Mouse (Mus musculus): ENCODE measurements around the gene Siae. TPM values are rescaled to one million over a fixed set of nuclear protein-coding genes. Genes with fewer than 3 reads are reported as not detected.

The Siae gene
- total and polyA plus RNA-seq, 2 experiments from 2014 or later, result 14.9 to 15.8 TPM

DNA sequence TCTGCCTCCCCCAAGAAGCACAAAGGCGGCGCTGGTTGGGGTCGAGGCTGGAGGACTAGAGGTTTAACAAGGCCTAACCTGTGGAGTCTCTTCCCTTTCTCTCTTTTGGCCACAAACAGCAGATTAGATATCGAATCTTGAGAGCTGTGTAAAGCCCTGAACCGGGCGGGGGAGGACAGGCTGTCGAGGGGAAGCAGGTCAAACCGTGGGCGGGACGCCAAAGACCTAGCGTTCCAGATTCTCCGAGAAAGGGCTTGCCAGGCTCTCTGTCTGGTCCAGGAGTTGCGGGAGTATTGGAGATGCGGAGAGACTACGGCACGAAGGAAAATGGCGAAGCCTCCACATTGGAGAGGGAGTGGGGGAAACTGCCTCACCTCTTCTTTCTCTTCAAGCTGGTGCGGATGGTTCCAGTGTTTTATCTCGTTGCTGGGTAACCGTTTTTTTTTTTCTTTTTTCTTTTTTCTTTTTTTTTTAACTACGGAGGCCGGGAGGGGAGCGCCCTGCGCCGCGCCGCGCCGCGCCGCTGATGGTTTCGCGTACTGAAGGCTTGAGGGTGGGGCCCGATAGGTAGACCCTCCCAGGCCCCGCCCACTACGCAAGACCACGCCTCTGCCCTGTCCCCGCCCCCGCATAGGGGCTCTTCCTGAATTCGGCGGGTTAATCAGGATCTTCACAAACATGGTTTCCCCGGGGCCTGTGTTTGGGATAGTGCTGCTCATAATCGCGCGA lies 57.8 kb downstream of the Siae start, which contains the start of gene Spa17:
Gene Spa17, minus strand, starts transcription at position 541 of the 729 bp plus-strand sequence.
- Histone ChIP-seq H3K27ac (ENCODE audit: low read depth, low read length) (peak within 1 kb of the TSS; percentile 91), H3K36me3 (ENCODE audit: insufficient read depth, low read length) (no peaks in the 10 kb centered on the region), H3K27me3 (ENCODE audit: insufficient read depth, low read length) (no peaks in the 10 kb centered on the region), H3K4me2 (ENCODE audit: low read depth, low read length, poor library complexity, severe bottlenecking) (peak within 1 kb of the TSS; percentile 80), H3K9ac (replicated peaks; ENCODE audit: low read length, poor library complexity, severe bottlenecking) (peak within 1 kb of the TSS; percentile 83), H3K4me1 (ENCODE audit: insufficient read depth, low read length) (no peaks in the 10 kb centered on the region; the same call in 1 of the 2 replicates), H3K9me3 (ENCODE audit: low read length) (no peaks in the 10 kb centered on the region), H3K4me3 (ENCODE audit: low read depth, low read length) (peak within 1 kb of the TSS; percentile 47)
- ATAC-seq (ENCODE audit: low FRiP score), result peak; percentile 93
- TF ChIP-seq CTCF (IDR thresholded peaks at IDR 0.05), result no peak
- WGBS, result under 1% methylated on average over 44 of the region's 45 CpGs
- peak; percentile 92 for DNase-seq (ENCODE audit: low spot score)

DNA sequence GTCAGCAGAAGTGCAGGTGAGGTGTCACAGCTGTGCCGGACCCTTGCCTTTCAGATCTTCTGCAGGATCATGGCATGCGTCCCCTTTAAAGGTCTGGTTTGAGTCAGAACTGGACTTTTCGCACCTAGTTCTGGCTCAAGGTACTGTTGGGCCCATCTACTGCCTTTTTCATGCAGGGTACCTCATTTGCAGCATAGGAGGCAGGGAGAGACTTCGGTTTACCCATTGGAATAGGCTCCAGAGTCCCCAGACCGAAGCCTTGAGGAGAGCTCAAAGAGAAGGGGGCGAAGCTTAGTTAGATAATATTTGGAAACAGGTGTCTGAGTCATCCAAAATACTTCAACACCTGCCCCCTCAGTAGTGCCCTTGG lies 58.4 kb downstream of the Siae start:
- H3K4me2 ChIP-seq (ENCODE audit: low read depth, low read length, poor library complexity, severe bottlenecking), result peak overlapping the region; percentile 80
- no peak for DNase-seq (ENCODE audit: low spot score)
- H3K36me3 ChIP-seq (ENCODE audit: insufficient read depth, low read length), result no peaks in the 10 kb centered on the region
- WGBS, result 19% methylated on average over 6 of the region's 6 CpGs
- no peak for TF ChIP-seq CTCF (IDR thresholded peaks at IDR 0.05)
- H3K9me3 ChIP-seq (ENCODE audit: low read length), result no peaks in the 10 kb centered on the region
- peak overlapping the region; percentile 91 for H3K27ac ChIP-seq (ENCODE audit: low read depth, low read length)
- no peaks in the 10 kb centered on the region; the same call in 1 of the 2 replicates for H3K4me1 ChIP-seq (ENCODE audit: insufficient read depth, low read length)
- H3K4me3 ChIP-seq (ENCODE audit: low read depth, low read length), result peak overlapping the region; percentile 47
- no peaks in the 10 kb centered on the region for H3K27me3 ChIP-seq (ENCODE audit: insufficient read depth, low read length)
- peak overlapping the region; percentile 83 for H3K9ac ChIP-seq (replicated peaks; ENCODE audit: low read length, poor library complexity, severe bottlenecking)
- no peak for ATAC-seq (ENCODE audit: low FRiP score)

- no peaks in the 10 kb centered on the region for H3K27me3 ChIP-seq (ENCODE audit: insufficient read depth, low read length)
- H3K36me3 ChIP-seq (ENCODE audit: insufficient read depth, low read length), result no peaks in the 10 kb centered on the region
- ATAC-seq (ENCODE audit: low FRiP score) (0 out of 2 replicates have a peak, but pooled peaks have one; percentile 1), DNase-seq (ENCODE audit: low spot score) (no peak)
- no peak overlapping the region for H3K9ac ChIP-seq (replicated peaks; ENCODE audit: low read length, poor library complexity, severe bottlenecking)
- no peaks in the 10 kb centered on the region; the same call in 1 of the 2 replicates for H3K4me1 ChIP-seq (ENCODE audit: insufficient read depth, low read length)
- TF ChIP-seq CTCF (IDR thresholded peaks at IDR 0.05), result no peak
- H3K27ac ChIP-seq (ENCODE audit: low read depth, low read length), result peak overlapping the region; percentile 91; the same call in 1 of the 2 replicates
- H3K9me3 ChIP-seq (ENCODE audit: low read length), result no peaks in the 10 kb centered on the region
- H3K4me2 ChIP-seq (ENCODE audit: low read depth, low read length, poor library complexity, severe bottlenecking), result peak overlapping the region; percentile 80
- peak overlapping the region; percentile 47; the same call in 1 of the 2 replicates for H3K4me3 ChIP-seq (ENCODE audit: low read depth, low read length)
These were observed 58.8 kb downstream of the Siae start for GRCm38 (mm10) chr9:37614316-37614715.

- Histone ChIP-seq H3K36me3 (ENCODE audit: insufficient read depth, low read length) (no peaks in the 10 kb centered on the region), H3K4me3 (ENCODE audit: low read depth, low read length) (no peak overlapping the region), H3K4me2 (ENCODE audit: low read depth, low read length, poor library complexity, severe bottlenecking) (no peak overlapping the region), H3K9ac (replicated peaks; ENCODE audit: low read length, poor library complexity, severe bottlenecking) (no peak overlapping the region), H3K27me3 (ENCODE audit: insufficient read depth, low read length) (no peaks in the 10 kb centered on the region), H3K27ac (ENCODE audit: low read depth, low read length) (no peak overlapping the region), H3K9me3 (ENCODE audit: low read length) (no peaks in the 10 kb centered on the region), H3K4me1 (ENCODE audit: insufficient read depth, low read length) (no peaks in the 10 kb centered on the region; the same call in 1 of the 2 replicates)
- ATAC-seq (ENCODE audit: low FRiP score), result no peak
- TF ChIP-seq CTCF (IDR thresholded peaks at IDR 0.05), result no peak
- 55% methylated on average over 5 of the region's 5 CpGs for WGBS
- DNase-seq (ENCODE audit: low spot score), result no peak
These were observed 59.7 kb downstream of the Siae start for GRCm38 (mm10) chr9:37615220-37615619.

DNA sequence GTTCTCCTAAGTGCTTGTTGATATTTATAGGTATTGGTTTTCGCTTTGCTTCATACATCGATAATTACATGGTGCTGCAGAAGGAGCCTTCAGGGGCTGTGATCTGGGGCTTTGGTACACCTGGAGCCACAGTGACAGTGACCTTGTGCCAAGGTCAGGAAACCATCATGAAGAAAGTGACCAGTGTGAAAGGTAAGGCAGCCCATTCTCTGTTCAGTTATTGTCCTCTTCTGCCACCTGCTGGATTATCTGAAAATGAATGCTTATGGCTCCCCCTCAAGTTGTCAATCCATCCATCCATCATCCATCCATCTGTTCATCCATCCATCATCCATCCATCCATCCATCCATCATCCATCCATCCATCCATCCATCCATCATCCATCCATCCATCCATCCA lies 61.3 kb downstream of the Siae start:
- ATAC-seq (ENCODE audit: low FRiP score), result no peak
- H3K4me2 ChIP-seq (ENCODE audit: low read depth, low read length, poor library complexity, severe bottlenecking), result no peak overlapping the region
- no peak overlapping the region for H3K4me3 ChIP-seq (ENCODE audit: low read depth, low read length)
- 52% methylated on average over 2 of the region's 2 CpGs for WGBS
- peak; percentile 64 for DNase-seq (ENCODE audit: low spot score)
- H3K9me3 ChIP-seq (ENCODE audit: low read length), result no peaks in the 10 kb centered on the region
- no peak overlapping the region for H3K9ac ChIP-seq (replicated peaks; ENCODE audit: low read length, poor library complexity, severe bottlenecking)
- TF ChIP-seq CTCF (IDR thresholded peaks at IDR 0.05), result peak; percentile 82
- no peaks in the 10 kb centered on the region for H3K36me3 ChIP-seq (ENCODE audit: insufficient read depth, low read length)
- no peaks in the 10 kb centered on the region; the same call in 1 of the 2 replicates for H3K4me1 ChIP-seq (ENCODE audit: insufficient read depth, low read length)
- H3K27ac ChIP-seq (ENCODE audit: low read depth, low read length), result no peak overlapping the region
- H3K27me3 ChIP-seq (ENCODE audit: insufficient read depth, low read length), result no peaks in the 10 kb centered on the region

GRCm38 (mm10) chr9:37621290-37621689 lies 65.8 kb downstream of the Siae start:
- 87% methylated on average over 6 of the region's 6 CpGs for WGBS
- Histone ChIP-seq H3K4me2 (ENCODE audit: low read depth, low read length, poor library complexity, severe bottlenecking) (no peak overlapping the region), H3K9me3 (ENCODE audit: low read length) (no peaks in the 10 kb centered on the region), H3K9ac (replicated peaks; ENCODE audit: low read length, poor library complexity, severe bottlenecking) (no peak overlapping the region), H3K36me3 (ENCODE audit: insufficient read depth, low read length) (no peaks in the 10 kb centered on the region), H3K27ac (ENCODE audit: low read depth, low read length) (no peak overlapping the region), H3K27me3 (ENCODE audit: insufficient read depth, low read length) (no peaks in the 10 kb centered on the region), H3K4me3 (ENCODE audit: low read depth, low read length) (no peak overlapping the region), H3K4me1 (ENCODE audit: insufficient read depth, low read length) (peaks cover 15% of the 10 kb centered on the region)
- DNase-seq (ENCODE audit: low spot score) (peak; percentile 14), ATAC-seq (ENCODE audit: low FRiP score) (no peak)
- TF ChIP-seq CTCF (IDR thresholded peaks at IDR 0.05), result no peak

Data from midbrain, postnatal 0 days (tissue).